Mouse (Mus musculus) cerebellum, adult 2 months (tissue): ENCODE measurements around the gene Slc26a8.

Source experiments
- CTCF ChIP-seq: fragments of 200-500 bp; IDR thresholded peaks from 2 replicates; pipeline ENCODE4 v1.5.1; 2011; ENCODE audit warnings: low read depth, mild to moderate bottlenecking, control low read depth, low read length, moderate library complexity, borderline replicate concordance; ENCODE audit not compliant: insufficient read depth
- POLR2A ChIP-seq: fragments of 200-500 bp; IDR thresholded peaks from 2 replicates; pipeline ENCODE4 v1.6.1; 2011; ENCODE audit warnings: low read length, control low read depth, borderline replicate concordance; ENCODE audit not compliant: insufficient read depth

DNA sequence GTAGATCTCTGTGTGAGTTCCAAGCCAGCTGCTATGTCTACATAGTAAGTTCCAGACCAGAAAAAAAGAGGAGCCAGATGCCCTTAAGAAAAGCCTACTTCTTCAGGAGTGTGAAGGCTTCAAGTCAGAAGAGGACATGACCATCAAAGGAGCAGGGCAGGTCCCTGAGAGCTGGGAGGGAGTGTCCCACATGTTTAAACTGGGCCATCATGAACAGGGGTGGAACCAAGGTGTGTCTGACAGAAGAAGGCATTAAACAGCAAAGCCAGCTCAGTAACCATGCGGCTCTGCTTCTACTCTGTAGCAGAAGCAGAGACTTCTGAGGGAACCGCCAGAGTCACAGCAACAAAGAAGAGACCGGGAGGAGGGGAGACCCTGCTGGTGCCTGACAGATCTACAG, 46.3 kb downstream of the Slc26a8 start:
- TF ChIP-seq POLR2A (no peak), CTCF (no peak)
